Mouse (Mus musculus) limb, embryonic 11.5 days (tissue): ENCODE measurements at regions not wholly inside any gene's neighbourhood (a gene's known extent, or its start where the extent isn't known, plus 50 kb on each side); places are given as distances from the start of the nearest gene placed in this dataset.

Experiments
- ATAC-seq: fragments of 200-750 bp; cut with Nextera tagmentation; 2 replicates; pipeline ENCODE4 v1.8.0; 2017; ENCODE audit warnings: low read depth; ENCODE audit not compliant: insufficient number of reproducible peaks, low FRiP score, low TSS enrichment
- DNase-seq: peaks from one replicate; pipeline ENCODE4 v3.0.0-alpha.2; 2015; ENCODE audit warnings: low spot score
- H3K27ac ChIP-seq: fragments of 300-500 bp; sonication (generic); replicated peaks from 2 replicates; pipeline ENCODE4 v1.5.1; 2014; ENCODE audit warnings: low read depth, mild to moderate bottlenecking, low read length
- H3K27me3 ChIP-seq: fragments of 300-500 bp; sonication (generic); 2 replicates; pipeline ENCODE4 v1.6.1; 2014; ENCODE audit warnings: mild to moderate bottlenecking, low read length, mixed read lengths; ENCODE audit not compliant: control insufficient read depth, insufficient read depth
- H3K36me3 ChIP-seq: fragments of 300-500 bp; sonication (generic); 2 replicates; pipeline ENCODE4 v1.6.1; 2014; ENCODE audit warnings: mild to moderate bottlenecking, low read length, moderate library complexity, mixed read lengths; ENCODE audit not compliant: control insufficient read depth, insufficient read depth
- H3K4me1 ChIP-seq: fragments of 300-500 bp; sonication (generic); 2 replicates; pipeline ENCODE4 v1.6.1; 2014; ENCODE audit warnings: low read length, mixed read lengths; ENCODE audit not compliant: control insufficient read depth, insufficient read depth
- H3K4me2 ChIP-seq: fragments of 300-500 bp; sonication (generic); 2 replicates; pipeline ENCODE4 v1.6.1; 2014; ENCODE audit warnings: low read depth, mild to moderate bottlenecking, moderate library complexity; ENCODE audit not compliant: severe bottlenecking
- H3K4me3 ChIP-seq: fragments of 300-500 bp; sonication (generic); 2 replicates; pipeline ENCODE4 v1.5.1; 2014; ENCODE audit warnings: low read depth, low read length
- H3K9ac ChIP-seq: fragments of 300-500 bp; sonication (generic); 2 replicates; pipeline ENCODE4 v1.6.1; 2014; ENCODE audit warnings: mild to moderate bottlenecking, low read length
- H3K9me3 ChIP-seq: fragments of 300-500 bp; sonication (generic); 2 replicates; pipeline ENCODE4 v1.6.1; 2016; ENCODE audit warnings: low read length; ENCODE audit not compliant: control insufficient read depth
- WGBS: fragments of 180-500 bp; shearing (Covaris S2); extraction: QIAGEN DNeasy Blood & Tissue Kit; methylation state at CpG from one replicate; pipeline ENCODE4 v1.1.7; 2014; 5-methylcytosine and 5-hydroxymethylcytosine counted together

DNA sequence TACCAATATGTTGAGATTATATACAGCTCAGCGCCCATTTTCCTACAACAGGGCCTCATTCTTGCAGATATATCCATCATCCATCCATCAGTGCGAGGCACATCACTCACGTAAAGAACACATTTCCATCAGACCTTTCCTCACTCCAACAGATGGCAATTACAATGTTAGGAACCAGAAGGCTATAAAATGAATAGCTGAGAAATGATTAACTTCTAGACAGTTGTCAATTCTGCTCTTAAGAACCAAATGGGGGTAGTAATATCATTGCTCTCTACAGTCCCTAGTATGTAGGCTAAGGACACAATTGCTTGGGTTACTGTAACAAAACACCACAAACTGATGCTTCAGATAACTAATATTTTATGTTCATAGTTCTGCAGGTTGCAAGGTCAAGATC, 176.1 kb upstream of the Sash1 start:
- Histone ChIP-seq H3K27ac (no peak overlapping the region), H3K27me3 (no peaks in the 10 kb centered on the region), H3K36me3 (no peaks in the 10 kb centered on the region), H3K4me3 (no peak overlapping the region), H3K4me1 (no peaks in the 10 kb centered on the region), H3K9me3 (no peaks in the 10 kb centered on the region), H3K9ac (no peak overlapping the region), H3K4me2 (no peak overlapping the region)
- ATAC-seq (no peak), DNase-seq (no peak)
- 86% methylated on average over 3 of the region's 3 CpGs for WGBS

GRCm38 (mm10) chr10:9055274-9055673, 169.4 kb upstream of the Sash1 start:
- WGBS: 84% methylated on average over 3 of the region's 3 CpGs
- no peaks in the 10 kb centered on the region for H3K27me3 ChIP-seq
- ATAC-seq: no peak
- H3K4me1 ChIP-seq: no peaks in the 10 kb centered on the region
- DNase-seq: no peak
- H3K9ac ChIP-seq: no peak overlapping the region
- H3K4me2 ChIP-seq: no peak overlapping the region
- no peak overlapping the region for H3K27ac ChIP-seq
- H3K36me3 ChIP-seq: no peaks in the 10 kb centered on the region
- H3K4me3 ChIP-seq: no peak overlapping the region
- no peaks in the 10 kb centered on the region for H3K9me3 ChIP-seq

DNA sequence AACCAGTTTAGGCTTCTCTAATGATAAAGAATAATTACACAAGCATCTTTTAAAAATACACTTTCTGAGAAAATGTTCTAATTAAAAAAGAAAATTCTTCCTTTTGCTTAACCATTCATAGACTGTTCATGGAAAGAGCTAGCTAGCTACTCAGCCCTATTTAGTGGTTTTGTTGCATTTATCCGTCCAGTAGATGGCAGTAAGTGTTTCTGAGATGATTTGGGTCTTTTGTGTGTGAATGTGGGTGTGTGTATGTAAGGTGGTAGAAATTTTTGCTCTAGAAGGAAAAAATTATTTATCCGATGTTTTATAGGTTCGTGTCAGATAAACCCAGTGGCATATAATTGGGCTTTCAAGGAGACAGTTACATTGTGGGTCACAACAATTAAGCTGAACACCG, 167.5 kb upstream of the Sash1 start:
- no peak overlapping the region for H3K27ac ChIP-seq
- 62% methylated on average over 4 of the region's 4 CpGs for WGBS
- H3K27me3 ChIP-seq: no peaks in the 10 kb centered on the region
- no peaks in the 10 kb centered on the region for H3K36me3 ChIP-seq
- no peak overlapping the region for H3K4me2 ChIP-seq
- H3K9ac ChIP-seq: no peak overlapping the region
- no peaks in the 10 kb centered on the region for H3K9me3 ChIP-seq
- no peak for ATAC-seq
- DNase-seq: no peak
- H3K4me1 ChIP-seq: no peaks in the 10 kb centered on the region
- H3K4me3 ChIP-seq: no peak overlapping the region

DNA sequence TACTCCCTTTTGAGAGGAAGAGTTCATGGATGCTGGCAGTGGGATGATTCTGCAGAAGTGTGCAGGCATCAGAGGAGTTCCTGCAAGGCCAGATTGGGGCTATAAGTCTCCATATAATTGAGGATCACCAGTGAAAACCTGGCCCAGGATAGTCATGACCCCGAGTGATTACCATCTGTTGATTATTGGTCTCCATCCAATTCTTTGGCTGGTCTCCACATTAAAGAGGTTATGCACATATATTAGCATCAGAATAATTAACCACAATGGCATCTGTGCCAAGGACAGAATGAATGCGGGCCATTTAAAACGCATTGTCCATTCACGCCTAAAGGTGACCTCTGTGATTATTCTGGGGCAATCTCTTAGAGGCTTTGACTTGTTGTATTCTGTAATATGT, 161.5 kb upstream of the Sash1 start:
- Histone ChIP-seq H3K9ac (no peak overlapping the region), H3K4me2 (no peak overlapping the region), H3K9me3 (no peaks in the 10 kb centered on the region), H3K4me1 (no peaks in the 10 kb centered on the region), H3K27me3 (no peaks in the 10 kb centered on the region), H3K36me3 (no peaks in the 10 kb centered on the region), H3K4me3 (no peak overlapping the region), H3K27ac (no peak overlapping the region)
- DNase-seq (no peak), ATAC-seq (no peak)
- 88% methylated on average over 4 of the region's 4 CpGs for WGBS

DNA sequence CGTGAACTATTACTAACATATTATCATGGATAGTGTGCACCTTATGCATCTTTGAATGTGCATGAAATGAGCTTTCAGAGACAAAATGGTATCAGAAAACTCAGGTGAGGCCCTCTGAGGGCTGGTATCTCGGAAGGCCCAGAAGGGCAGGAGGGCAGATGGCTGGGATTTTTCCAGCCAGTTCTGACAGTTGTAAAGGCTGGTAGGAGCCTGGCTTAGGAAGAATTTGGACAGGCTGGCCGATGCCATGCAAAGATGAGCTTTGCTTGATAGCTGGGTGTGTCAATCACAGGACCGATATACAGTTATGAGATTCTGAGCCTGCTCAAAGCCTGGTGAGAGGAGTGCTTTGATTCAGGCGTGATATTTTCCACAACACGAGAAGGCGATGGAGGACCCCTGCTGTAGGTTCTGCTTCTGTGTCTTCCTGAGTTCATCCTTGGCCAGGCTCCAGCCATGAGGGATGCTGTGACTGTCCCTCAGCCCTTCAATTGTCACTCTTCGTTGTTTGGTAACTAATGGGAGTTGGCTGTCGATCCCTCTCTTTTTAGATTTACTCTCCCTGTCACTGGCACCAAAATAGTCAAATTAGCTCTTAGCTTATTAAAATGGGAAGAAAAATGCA, 159.0 kb upstream of the Sash1 start:
- Histone ChIP-seq H3K27ac (no peak overlapping the region), H3K4me2 (no peak overlapping the region), H3K9ac (no peak overlapping the region), H3K9me3 (no peaks in the 10 kb centered on the region), H3K4me3 (no peak overlapping the region), H3K27me3 (no peaks in the 10 kb centered on the region), H3K36me3 (no peaks in the 10 kb centered on the region), H3K4me1 (no peaks in the 10 kb centered on the region)
- no peak for ATAC-seq
- DNase-seq: no peak
- 91% methylated on average over 9 of the region's 9 CpGs for WGBS

- no peak overlapping the region for H3K4me2 ChIP-seq
- 100% methylated on average over 1 of the region's 1 CpGs for WGBS
Measured at GRCm38 (mm10) chr10:9043507-9043906, 157.6 kb upstream of the Sash1 start.

DNA sequence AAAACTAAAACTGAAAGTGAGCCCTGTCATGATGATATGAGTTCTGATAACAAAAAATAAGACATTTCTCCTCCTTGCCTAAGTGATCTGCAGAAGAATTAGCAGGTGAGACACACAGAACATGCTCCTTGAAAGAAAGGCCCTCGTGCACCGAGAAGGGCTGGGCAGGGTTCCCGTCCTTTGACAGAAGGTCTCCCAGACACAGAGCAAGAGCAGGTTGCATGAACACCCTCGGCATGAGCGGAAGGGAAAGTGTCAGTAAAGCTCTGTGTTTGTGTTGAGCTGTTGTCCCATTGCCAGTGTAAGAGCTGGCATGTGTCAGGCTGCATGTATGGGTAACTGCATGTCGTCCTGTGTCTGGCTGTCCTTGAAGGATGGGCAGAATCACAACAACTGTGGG, 144.6 kb upstream of the Sash1 start:
- WGBS: 84% methylated on average over 6 of the region's 6 CpGs
- Histone ChIP-seq H3K4me1 (no peaks in the 10 kb centered on the region), H3K4me3 (no peak overlapping the region), H3K27me3 (no peaks in the 10 kb centered on the region), H3K27ac (no peak overlapping the region), H3K9ac (no peak overlapping the region), H3K4me2 (no peak overlapping the region), H3K36me3 (no peaks in the 10 kb centered on the region), H3K9me3 (no peaks in the 10 kb centered on the region)
- DNase-seq (no peak), ATAC-seq (no peak)

More at GRCm38 (mm10) chr10:9043507-9043906, 157.6 kb upstream of the Sash1 start:
- H3K27ac ChIP-seq: no peak overlapping the region
- H3K9ac ChIP-seq: no peak overlapping the region
- H3K4me3 ChIP-seq: no peak overlapping the region
- ATAC-seq (no peak), DNase-seq (no peak)
- H3K27me3 ChIP-seq: no peaks in the 10 kb centered on the region
- no peaks in the 10 kb centered on the region for H3K4me1 ChIP-seq
- H3K9me3 ChIP-seq: no peaks in the 10 kb centered on the region; the same call in 1 of the 2 replicates
- no peaks in the 10 kb centered on the region for H3K36me3 ChIP-seq

- Histone ChIP-seq H3K4me3 (no peak overlapping the region), H3K9me3 (no peaks in the 10 kb centered on the region), H3K36me3 (no peaks in the 10 kb centered on the region), H3K27ac (no peak overlapping the region), H3K4me1 (no peaks in the 10 kb centered on the region), H3K4me2 (no peak overlapping the region), H3K27me3 (no peaks in the 10 kb centered on the region), H3K9ac (no peak overlapping the region)
- 75% methylated on average over 6 of the region's 6 CpGs for WGBS
- ATAC-seq (no peak), DNase-seq (no peak)
Measured at GRCm38 (mm10) chr10:9029506-9029905, 143.6 kb upstream of the Sash1 start.
